Mouse (Mus musculus) adrenal gland, postnatal 25 days (tissue): ENCODE measurements around the gene Cdk19. TPM values are rescaled to one million over a fixed set of nuclear protein-coding genes. Genes with fewer than 3 reads are reported as not detected.

Source experiments
- DNase-seq: peaks from one replicate; pipeline ENCODE4 v3.0.0; 2021; ENCODE audit warnings: mixed read lengths
- total RNA-seq: library from RNA; stranded (reverse); gene quantifications from 2 replicates; pipeline ENCODE4 v1.2.3, GENCODE M21; 2021

The Cdk19 gene
- total RNA-seq, 1 experiment from 2014 or later: 19.0 TPM

- no peak for DNase-seq
These were observed 102.7 kb downstream of the Cdk19 start for GRCm38 (mm10) chr10:40442076-40442475.

GRCm38 (mm10) chr10:40443371-40443770 is 104.0 kb downstream of the Cdk19 start:
- no peak for DNase-seq

GRCm38 (mm10) chr10:40443806-40444357 is 104.5 kb downstream of the Cdk19 start:
- DNase-seq: no peak

DNA sequence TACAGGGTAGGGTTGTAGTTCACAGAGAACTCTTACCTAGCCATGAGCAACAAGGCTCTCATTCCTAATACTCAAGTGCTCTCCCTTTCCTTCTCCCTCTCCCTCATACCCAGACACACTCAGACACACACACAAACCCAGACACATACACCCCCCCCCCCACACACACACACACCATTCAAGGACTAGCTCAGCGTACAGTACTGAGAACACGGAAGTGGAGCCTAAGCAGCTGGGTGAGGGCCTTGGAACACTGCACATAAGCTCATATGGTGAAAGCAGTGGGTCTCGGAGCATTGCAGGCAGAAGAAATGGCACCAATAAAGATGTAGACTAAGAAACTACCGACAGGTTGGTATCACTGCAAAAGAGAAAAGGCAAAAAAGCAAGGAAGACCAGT is 105.2 kb downstream of the Cdk19 start:
- DNase-seq: no peak

- no peak for DNase-seq
These were observed 106.8 kb downstream of the Cdk19 start for GRCm38 (mm10) chr10:40446088-40446604.

DNA sequence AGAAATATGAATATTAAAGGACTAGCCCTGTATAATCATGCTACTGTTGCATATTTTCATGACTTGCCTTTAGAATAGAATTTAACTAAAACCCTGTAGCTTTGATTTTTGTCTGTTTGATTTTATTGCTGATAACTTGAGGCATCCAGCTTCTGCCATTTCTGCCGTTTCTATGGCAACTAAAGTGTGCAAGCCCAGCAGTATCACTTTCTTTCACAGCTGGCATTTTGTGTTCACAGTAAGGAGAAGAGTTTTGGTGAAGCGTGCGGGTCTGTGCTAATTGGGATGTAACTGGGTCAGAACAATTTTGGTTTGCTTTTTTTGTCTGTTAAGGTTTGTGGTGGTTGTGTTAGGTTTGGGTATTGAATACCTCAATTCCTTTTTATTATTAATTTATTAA is 107.3 kb downstream of the Cdk19 start:
- no peak for DNase-seq

DNA sequence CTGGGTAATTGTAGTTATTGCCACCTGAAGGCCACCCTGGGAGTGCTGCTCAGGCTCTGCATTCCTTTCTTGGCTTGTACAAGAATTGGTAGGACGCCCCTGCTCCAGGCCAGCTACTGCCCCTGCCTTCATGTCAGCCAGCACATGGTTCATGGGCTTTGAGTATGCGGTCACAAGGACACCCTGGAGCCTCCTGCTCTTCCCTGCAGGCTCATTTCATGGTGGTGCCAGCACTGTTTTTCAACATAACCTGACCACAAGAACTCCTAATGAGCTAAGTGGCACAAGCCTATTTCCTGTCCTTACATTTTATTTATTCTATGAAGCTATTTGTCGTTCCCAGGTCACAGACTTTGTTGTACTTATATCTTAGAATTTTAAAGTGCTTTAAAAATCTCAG is 107.9 kb downstream of the Cdk19 start:
- no peak for DNase-seq

GRCm38 (mm10) chr10:40447921-40448320 is 108.6 kb downstream of the Cdk19 start:
- DNase-seq: no peak

GRCm38 (mm10) chr10:40448444-40448843 is 109.1 kb downstream of the Cdk19 start:
- no peak for DNase-seq

- DNase-seq: no peak
These were observed 110.2 kb downstream of the Cdk19 start for GRCm38 (mm10) chr10:40449571-40449970.

DNA sequence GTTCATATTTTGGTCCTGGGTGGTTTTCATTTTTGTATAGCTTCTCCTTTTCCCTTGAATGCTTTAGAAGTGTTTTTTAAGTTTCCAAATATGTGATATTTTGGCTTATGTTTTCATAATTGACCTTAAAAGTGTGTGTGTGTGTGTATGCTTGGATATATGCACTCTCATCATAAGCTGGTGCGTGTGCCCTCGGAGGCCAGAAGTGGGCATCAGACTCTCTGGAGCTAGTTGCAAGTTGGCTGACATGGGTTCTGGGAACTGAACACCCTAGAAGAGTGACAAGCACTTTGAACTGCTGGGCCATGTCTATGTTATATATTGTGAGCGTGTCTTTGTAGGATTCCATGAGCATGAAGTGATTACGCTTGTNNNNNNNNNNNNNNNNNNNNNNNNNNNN is 110.8 kb downstream of the Cdk19 start:
- no peak for DNase-seq

- DNase-seq: no peak
These were observed 117.8 kb downstream of the Cdk19 start for GRCm38 (mm10) chr10:40457116-40457515.

DNA sequence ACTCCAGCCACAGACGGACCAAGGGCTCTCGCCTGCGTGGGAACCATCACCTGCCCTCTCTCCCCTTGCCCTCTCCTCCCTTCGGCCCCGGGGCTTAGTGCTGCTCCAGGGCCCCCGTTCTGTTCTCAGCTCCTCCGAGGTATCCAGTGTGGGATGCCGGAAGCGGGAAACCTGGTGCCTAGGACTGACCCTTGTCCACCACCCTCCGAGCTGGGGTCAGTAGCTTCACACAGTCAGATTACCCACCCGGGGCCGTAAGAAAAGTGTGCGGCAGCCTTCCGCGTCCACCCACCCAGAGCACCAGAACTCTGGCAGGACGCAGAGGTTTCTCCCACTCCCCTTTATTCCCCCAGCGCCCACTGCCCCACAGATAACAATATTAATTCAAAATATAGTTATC is 119.8 kb downstream of the Cdk19 start:
- DNase-seq: no peak

DNA sequence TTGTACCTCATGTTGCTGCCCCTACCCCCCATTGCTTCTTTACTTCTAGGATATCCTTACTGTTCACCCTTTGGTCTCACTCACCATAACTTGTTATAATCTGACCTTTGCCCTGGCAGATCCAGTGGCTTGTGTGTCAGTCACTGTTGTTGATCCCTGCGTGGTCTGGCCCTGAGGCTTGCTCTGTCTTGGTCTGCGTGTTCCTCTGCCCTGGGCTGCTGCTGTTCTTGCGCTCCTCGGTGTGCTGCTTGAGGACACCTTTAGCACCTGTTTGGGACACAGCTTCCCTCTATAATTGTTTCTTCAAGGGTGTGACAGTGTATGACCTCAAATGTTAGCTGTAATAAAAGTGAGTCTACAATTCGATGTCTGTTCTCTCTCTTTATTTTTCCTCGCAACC is 122.0 kb downstream of the Cdk19 start:
- no peak for DNase-seq

DNA sequence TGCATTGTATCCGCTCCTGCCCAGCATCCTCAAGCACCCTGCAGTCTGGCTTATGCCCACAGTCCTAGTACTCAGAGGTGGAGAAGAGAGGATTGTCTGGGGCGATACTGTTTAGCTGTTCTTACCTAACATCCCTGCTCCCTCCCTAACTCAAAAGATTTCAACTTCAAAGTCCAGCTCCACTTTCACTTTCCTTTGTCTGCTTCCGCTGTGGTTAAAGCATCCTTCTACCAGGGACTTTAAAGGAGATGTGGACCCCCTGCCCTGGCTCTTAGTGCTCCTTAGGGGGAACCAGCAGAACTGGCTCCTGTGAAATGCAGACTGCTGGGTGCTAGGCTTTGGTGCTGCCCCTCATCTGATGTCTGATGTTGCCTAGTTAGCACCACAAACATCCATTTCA is 122.9 kb downstream of the Cdk19 start:
- DNase-seq: no peak

DNA sequence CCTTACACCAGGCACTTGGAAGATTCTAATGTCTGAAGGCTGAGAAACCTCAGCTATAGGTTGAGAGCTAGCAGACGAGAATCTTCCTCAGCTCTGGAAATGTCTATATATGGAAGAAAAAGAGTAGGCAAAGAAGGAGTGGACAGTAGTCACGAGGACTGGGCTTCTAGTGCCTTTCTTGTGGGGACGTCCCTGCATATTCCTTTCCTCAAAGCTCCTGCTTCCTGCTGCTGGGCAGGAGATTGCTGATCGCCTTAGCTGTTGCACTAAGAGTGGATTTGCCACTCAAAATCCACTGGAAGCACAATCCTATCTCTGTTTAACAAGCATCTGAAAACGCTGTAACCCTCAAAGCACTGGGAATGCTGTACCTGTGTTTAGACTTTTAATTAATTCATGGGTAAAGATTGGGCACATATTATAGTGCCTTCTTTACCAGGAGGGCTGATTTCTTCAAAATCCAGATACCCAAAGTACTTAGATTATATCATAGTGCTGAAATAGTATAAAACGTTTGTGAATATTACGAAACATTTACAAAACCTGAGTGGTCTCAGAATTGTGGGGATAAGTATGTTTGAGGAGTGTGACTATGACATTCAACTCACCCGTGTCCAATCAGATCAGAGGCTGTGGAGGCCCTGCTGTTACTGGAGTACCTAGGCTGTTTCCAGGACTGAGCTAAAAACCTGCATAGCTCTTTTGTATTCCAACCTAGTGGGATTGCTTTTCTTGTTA is 128.0 kb downstream of the Cdk19 start:
- DNase-seq: no peak

GRCm38 (mm10) chr10:40467912-40468254 is 128.5 kb downstream of the Cdk19 start:
- no peak for DNase-seq

DNA sequence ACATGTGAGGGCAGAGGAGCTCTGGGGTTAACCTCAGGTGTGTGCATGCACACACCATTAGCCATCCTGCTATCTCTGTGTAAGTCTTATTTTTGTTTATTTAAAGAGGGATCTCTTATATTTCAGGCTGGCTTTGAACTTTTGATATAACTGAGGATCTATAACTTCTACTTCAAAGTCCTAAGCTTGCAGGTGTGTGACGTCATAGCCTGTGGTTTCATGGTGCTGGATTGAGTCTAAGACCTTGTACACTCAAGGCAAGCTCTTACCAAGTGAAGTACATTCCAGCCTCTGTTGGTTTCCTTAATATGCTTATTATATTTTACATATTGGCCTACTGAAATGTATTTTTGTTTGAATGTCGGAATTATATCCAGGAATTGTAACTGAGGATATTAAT is 129.8 kb downstream of the Cdk19 start:
- DNase-seq: no peak

GRCm38 (mm10) chr10:40476535-40477285 is 137.3 kb downstream of the Cdk19 start:
- no peak for DNase-seq

DNA sequence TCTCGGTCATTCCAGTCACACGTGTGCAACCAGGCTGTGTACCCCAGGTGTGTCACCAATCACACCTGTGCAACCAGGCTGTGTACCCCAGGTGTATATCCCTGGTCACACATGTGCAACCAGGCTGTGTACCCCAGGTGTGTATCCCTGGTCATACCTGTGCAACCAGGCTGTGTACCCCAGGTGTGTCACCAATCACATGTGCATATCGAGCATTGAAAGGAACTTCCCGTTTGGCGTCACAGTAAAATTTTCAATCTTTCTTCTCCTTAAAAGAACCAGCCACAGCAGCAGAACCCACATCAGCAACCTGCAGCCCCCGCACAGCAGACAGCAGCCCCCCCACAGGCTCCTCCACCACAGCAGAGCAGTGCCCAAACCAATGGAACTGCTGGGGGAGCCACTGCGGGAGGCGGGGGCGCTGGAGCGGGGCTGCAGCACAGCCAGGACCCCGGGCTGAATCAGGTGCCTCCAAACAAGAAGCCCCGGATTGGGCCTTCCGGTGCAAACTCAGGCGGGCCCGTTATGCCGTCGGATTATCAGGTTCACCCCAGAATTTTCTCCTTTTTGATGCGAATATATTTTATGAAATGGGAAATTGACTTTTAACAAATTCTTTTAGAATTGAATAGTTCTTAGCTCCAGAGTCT is 138.2 kb downstream of the Cdk19 start:
- no peak for DNase-seq

DNA sequence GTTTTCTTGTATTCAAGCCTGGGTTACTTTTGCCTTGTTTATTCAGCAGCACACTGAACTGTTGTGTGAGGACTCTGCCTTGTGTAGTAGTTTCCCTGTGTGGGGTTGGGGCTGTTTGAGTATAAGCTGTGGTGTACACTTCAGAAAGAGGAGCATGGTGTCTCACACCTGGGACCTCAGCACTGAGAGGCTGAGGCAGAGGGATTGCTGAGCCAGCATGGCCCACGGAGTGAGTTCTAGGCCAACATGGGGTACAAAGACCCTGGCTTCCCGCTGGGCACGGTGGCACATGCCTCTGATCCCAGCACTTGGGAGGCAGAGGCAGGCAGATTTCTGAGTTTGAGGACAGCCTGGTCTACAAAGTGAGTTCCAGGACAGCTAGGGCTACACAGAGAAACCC is 139.3 kb downstream of the Cdk19 start:
- no peak for DNase-seq

GRCm38 (mm10) chr10:40479216-40479615 is 139.9 kb downstream of the Cdk19 start:
- DNase-seq: no peak

GRCm38 (mm10) chr10:40479621-40480193 is 140.3 kb downstream of the Cdk19 start:
- no peak for DNase-seq
